Mouse (Mus musculus) adrenal gland, postnatal 36 days (tissue): ENCODE results near the gene 4931428F04Rik. TPM values are rescaled to one million over a fixed set of nuclear protein-coding genes. Genes with fewer than 3 reads are reported as not detected.
"Not testable (repeated sequence)": the region's sequence is repeated elsewhere in the genome, so short reads cannot be mapped to it uniquely, and the experiment has no call there.

Experiments used
- DNase-seq, 2 experiments: peaks; one replicate each; pipeline ENCODE4 v3.0.0; 2021; ENCODE audit warnings: mixed read lengths in 1 of 2
- total RNA-seq, 2 experiments: library from RNA; stranded (reverse); gene quantifications; 2 replicates each; pipeline ENCODE4 v1.2.3; 2021

Gene 4931428F04Rik
- total RNA-seq, 2 experiments from 2014 or later: 2.4 to 2.8 TPM

DNA sequence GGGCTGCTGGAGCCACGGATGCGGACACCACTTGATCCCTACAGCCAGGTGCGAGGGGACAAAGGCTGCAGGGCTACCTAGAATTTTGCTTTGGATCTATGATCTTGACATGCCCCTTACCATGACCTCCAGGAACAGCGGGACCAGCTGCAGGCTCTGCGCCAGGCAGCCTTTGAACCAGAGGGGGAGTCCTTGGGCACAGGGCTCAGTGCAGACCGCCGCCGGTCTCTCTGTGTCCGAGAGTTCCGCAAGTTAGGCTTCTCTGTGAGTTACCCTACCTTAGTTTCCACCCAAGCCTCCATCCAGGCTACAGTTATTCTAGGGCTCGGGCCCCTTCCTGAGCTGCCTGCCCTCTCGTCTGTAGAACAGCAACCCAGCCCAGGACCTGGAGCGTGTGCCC, 18.0 kb upstream of the 4931428F04Rik start:
- DNase-seq: no peak

DNA sequence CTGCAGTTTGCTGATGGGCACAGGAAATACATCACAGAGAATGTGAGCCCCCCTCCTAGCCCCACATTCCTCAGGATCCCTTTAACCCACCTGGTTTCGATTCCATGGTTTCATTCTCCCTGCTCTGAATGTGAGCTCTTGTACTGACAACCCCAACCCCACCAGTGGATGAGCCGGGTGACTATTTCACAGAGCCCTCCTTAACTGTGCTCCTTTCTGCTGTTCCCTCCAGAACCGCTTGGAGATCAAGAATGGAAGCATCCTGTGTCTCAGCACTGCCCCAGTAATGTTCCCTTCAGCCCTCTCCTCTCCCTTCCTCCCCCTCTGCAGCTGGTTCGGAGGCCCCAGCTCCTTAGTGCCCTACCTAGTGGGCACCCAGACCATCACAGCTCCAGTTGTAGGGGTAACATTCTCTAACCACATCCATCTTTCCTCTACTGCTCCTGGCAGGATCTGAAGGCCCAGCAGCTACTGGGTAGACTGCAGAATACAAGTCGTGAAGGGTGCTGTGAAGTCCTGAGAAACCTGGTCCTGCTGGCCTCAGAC, 16.6 kb upstream of the 4931428F04Rik start:
- DNase-seq: no peak

- DNase-seq: peak; percentile 69 to 81
Observed at GRCm38 (mm10) chr8:105305211-105306145, 15.8 kb upstream of the 4931428F04Rik start, which contains the start of gene Elmo3. Gene Elmo3, plus strand, starts transcription at chr8:105305601.

- DNase-seq: no peak
Observed at GRCm38 (mm10) chr8:105304325-105305210, 14.9 kb upstream of the 4931428F04Rik start.

DNA sequence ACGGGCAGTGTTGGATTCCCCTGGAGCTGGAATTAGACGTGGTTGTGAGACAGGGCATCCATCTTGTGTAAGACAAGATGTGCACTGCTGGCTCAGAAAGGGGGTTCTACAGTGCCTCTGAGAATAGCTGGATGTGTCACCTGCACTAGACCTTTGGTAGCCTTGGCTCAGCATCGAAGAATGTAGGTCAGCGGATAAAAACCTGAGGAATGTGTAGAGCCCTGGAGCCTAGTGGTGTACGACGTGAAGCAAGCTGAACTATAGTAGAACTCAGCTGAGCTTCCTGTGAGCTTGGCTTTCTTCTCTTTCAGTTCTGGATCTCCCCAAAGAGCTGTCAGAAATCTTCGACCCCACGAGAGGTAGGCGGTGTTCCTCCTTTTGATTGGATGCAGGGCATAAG, 14.2 kb upstream of the 4931428F04Rik start:
- no peak for DNase-seq

- no peak for DNase-seq
Observed at GRCm38 (mm10) chr8:105303396-105303795, 13.7 kb upstream of the 4931428F04Rik start.

DNA sequence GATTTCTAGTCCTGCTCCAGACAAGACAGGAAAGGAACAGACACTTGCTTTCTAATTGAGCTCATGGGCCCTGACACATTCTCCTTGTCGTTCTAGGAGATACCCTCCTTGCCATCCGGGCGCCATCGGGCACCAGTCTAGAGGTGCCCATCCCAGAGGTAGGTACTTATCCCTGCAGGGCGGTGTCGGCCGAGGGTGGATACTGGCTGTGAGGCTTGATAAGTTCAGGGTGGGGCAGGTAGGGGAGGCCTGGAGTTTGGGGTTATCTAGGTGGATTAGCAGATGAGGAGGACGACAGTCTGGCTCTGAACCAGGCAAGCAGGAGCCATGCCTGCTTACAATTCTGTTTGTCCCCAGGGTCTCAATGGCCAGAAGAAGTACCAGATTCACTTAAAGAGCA, 10.3 kb upstream of the 4931428F04Rik start:
- no peak for DNase-seq

DNA sequence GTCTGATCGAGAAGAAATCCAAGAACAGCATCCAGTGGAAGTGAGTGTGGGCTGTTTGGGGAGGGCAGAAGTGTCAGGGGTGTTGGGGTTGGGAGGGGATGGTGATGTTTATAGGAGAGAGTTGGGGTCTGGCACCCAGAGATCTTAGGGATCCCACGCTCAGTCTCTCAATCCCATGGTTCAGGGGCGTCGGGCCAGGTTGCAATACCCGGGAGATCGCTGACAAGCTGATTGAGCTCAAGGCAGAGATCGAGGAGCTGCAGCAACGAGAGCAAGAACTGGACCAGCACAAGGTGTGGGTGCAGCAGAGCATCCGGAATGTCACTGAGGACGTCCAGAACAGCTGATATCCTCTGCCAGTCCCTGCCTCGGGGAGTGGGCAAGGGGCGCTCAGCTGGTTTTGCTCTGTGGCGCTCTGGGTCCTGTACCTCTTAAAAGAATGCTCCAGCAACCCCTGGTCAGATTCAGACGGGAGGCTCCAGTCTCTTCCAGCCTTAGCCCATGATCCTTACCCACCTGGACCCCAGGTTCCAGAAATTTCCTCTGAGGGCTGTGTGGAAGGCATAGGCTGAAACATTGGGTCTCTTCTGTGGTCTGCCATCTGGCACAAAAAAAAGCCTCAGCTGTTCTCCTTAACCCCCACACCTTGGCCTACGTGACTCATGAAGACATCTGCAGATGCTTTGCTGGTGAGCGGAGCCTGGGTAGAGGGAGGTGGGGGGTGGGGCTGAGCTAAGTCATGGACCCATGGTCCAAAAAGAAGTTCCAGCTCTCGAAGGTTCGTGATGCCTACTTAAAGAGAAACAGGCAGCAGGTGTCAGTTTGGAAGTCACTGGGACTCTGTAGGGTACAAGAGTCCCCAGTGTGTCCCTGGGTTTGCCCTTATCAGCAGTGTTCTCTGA, 8.9 kb upstream of the 4931428F04Rik start:
- DNase-seq: no peak

DNA sequence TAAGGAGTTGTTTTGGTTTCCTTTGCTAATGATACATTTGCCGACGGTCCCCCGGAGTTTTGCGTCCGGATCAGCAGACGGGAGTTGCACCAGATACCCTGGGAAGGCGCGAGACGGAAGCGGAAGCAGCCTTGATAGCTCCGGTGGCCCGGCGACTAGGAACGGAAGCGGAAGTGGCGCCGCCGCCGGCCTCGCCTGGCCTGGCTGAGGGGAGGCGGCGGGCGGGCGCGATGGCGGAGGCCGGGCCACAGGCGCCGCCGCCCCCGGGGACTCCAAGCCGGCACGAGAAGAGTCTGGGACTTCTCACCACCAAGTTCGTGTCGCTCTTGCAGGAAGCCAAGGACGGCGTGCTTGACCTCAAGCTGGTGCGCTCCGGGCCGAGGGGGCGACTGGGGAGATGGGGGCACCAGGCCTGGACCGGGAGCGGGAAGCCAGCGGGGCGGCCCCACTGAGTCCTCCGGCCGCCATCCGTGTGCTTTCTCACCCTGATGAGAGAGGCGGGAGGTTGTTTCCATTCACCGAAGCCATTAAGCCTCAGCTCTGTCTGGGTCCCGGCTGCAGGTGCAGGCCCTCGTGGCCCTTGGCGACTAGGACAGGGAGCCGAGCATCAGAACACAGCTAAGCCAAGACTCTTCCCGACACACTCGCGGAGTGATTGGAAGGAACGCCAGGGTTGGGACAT, 8.0 kb upstream of the 4931428F04Rik start, which contains the start of gene E2f4:
TSS of gene E2f4 (plus strand) at position 153 of the 682 bp plus-strand sequence.
- peak; percentile 96 to 97 for DNase-seq

GRCm38 (mm10) chr8:105295895-105296573, 6.4 kb upstream of the 4931428F04Rik start, which contains the start of gene Exoc3l:
Gene Exoc3l, minus strand, starts transcription at chr8:105296101.
- DNase-seq: peak; percentile 81 to 82

- DNase-seq: no peak
Observed at GRCm38 (mm10) chr8:105295256-105295655, 5.6 kb upstream of the 4931428F04Rik start.

DNA sequence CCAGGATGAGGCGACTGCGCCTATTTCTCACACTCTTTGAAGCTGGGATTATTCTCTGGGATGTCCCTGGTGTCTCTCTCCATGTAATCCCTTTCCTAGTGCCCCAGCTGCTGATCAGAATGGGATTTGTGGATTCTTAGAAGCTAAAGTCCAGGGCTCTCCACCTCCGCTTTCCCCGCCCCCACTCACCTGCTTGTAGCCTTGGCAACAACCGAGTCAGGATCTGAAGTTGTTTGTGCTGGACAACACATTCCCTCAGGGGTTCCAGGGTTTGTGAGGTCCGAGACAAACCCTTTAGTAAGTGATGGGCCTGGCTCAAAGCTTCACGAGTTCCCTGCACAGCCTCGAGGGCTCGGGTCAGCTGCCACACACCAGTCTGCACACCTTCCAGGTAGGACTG, 5.1 kb upstream of the 4931428F04Rik start:
- DNase-seq: no peak

- no peak for DNase-seq
Observed at GRCm38 (mm10) chr8:105293405-105293804, 3.7 kb upstream of the 4931428F04Rik start.

DNA sequence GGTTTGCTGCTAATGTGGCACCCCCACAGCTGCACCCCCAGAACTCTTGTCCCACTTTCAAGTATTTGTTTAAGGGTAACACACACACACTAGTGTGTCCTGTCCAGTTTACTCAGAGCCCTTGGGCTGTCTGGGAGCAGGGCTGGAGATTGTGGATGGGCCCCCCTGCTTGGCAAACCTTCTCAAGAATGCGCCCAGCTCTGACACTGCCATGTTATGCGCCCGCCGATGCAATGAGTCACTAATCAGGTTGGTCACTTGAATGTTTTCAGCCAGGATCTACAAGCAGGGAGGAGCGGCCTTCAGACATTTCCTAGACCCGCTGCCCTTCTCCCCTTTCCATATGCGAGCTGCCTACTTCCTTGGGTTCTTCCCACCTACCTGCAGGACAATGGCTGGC, 2.8 kb upstream of the 4931428F04Rik start:
- DNase-seq: no peak

- not testable (repeated sequence) for DNase-seq
Observed at GRCm38 (mm10) chr8:105291802-105292201, 2.1 kb upstream of the 4931428F04Rik start.

- DNase-seq: not testable (repeated sequence)
Observed at GRCm38 (mm10) chr8:105291364-105291763, 1.7 kb upstream of the 4931428F04Rik start.

- peak; percentile 90 to 92 for DNase-seq
Observed at GRCm38 (mm10) chr8:105290554-105291314, 1.1 kb upstream of the 4931428F04Rik start.

GRCm38 (mm10) chr8:105288958-105289732, 519 bp downstream of the 4931428F04Rik start:
- DNase-seq: peak; percentile 93 to 95
